Mouse (Mus musculus): ENCODE results near the gene Nfat5.
A peak's percentile ranks its signal among the peaks of the same experiment; 100 is the strongest.

- no peak for TF ChIP-seq CTCF (IDR thresholded peaks at IDR 0.05)
- TF ChIP-seq POLR2A (IDR thresholded peaks at IDR 0.05; ENCODE audit: insufficient read depth, low read depth, low read length): peak; percentile 92
- peak; percentile 71; the same call in 1 of the 2 replicates for TF ChIP-seq EP300 (IDR thresholded peaks at IDR 0.05; ENCODE audit: insufficient read depth, low read depth, low read length)
These were observed 131.4 kb downstream of the Nfat5 start, which contains the start of gene Nob1 for GRCm38 (mm10) chr8:107424597-107425229.
